Mouse (Mus musculus): ENCODE measurements around the gene Gm26965. TPM values are rescaled to one million over a fixed set of nuclear protein-coding genes. Genes with fewer than 3 reads are reported as not detected.

The Gm26965 gene
- not detected for polyA plus RNA-seq (2017; shearing (Covaris generic))

GRCm38 (mm10) chr13:67525753-67526410 is at the start of gene Gm26965, which contains the start of gene Zfp87:
Gene Gm26965 (minus strand): TSS chr13:67526151.
Gene Zfp87 (minus strand): TSS chr13:67526177.

GRCm38 (mm10) chr13:67553730-67554129 is 27.8 kb upstream of the Gm26965 start, which contains the start of gene Zfp748:
Gene Zfp748 (minus strand): TSS chr13:67553830.

GRCm38 (mm10) chr13:67500084-67500719 is 25.7 kb downstream of the Gm26965 start, which contains the start of gene Zfp58:
Gene Zfp58 (minus strand): TSS chr13:67500555.

GRCm38 (mm10) chr13:67483625-67484423 is 42.1 kb downstream of the Gm26965 start, which contains the start of gene Zfp874b:
Gene Zfp874b (minus strand): TSS chr13:67484258.

GRCm38 (mm10) chr13:67451172-67452020 is 74.6 kb downstream of the Gm26965 start, which contains the start of gene Zfp874a:
Gene Zfp874a (minus strand): TSS chr13:67451624.

Other genes starting within 250 kb of the Gm26965 start
- gene Zfp458, start 247.7 kb downstream of the Gm26965 start, polyA plus RNA-seq (2017; shearing (Covaris generic)) = 1.7 TPM
- not detected for gene Zfp457, start 219.7 kb downstream of the Gm26965 start, polyA plus RNA-seq (2017; shearing (Covaris generic))
- gene Zfp595, start 193.6 kb downstream of the Gm26965 start, polyA plus RNA-seq (2017; shearing (Covaris generic)) = 5.7 TPM
- 0.94 TPM for gene Gm28044, start 165.6 kb downstream of the Gm26965 start, polyA plus RNA-seq (2017; shearing (Covaris generic))
- gene Zfp953, start 165.5 kb downstream of the Gm26965 start, polyA plus RNA-seq (2017; shearing (Covaris generic)) = 2.0 TPM
- gene Gm28041, start 150.4 kb downstream of the Gm26965 start, polyA plus RNA-seq (2017; shearing (Covaris generic)) = 1.2 TPM
- 5.7 TPM for gene Zfp456, start 150.3 kb downstream of the Gm26965 start, polyA plus RNA-seq (2017; shearing (Covaris generic))
- 29.1 TPM for gene Zfp429, start 126.3 kb downstream of the Gm26965 start, polyA plus RNA-seq (2017; shearing (Covaris generic))
- 3.5 TPM for gene Zfp459, start 104.7 kb downstream of the Gm26965 start, polyA plus RNA-seq (2017; shearing (Covaris generic))
- gene Zfp874a, start 74.5 kb downstream of the Gm26965 start, polyA plus RNA-seq (2017; shearing (Covaris generic)) = 34.3 TPM
- gene Zfp874b, start 41.9 kb downstream of the Gm26965 start, polyA plus RNA-seq (2017; shearing (Covaris generic)) = 13.9 TPM
- 17.3 TPM for gene Zfp58, start 25.6 kb downstream of the Gm26965 start, polyA plus RNA-seq (2017; shearing (Covaris generic))
- gene Zfp87, start within 50 bp of the Gm26965 start, polyA plus RNA-seq (2017; shearing (Covaris generic)) = 44.6 TPM
- gene Zfp748, start 27.7 kb upstream of the Gm26965 start, polyA plus RNA-seq (2017; shearing (Covaris generic)) = 15.9 TPM
- 5.3 TPM for gene Zfp729b, start 83.6 kb upstream of the Gm26965 start, polyA plus RNA-seq (2017; shearing (Covaris generic))
- 3.1 TPM for gene Gm49345, start 111.6 kb upstream of the Gm26965 start, polyA plus RNA-seq (2017; shearing (Covaris generic))
- 4.8 TPM for gene Zfp729a, start 111.6 kb upstream of the Gm26965 start, polyA plus RNA-seq (2017; shearing (Covaris generic))
- 12.5 TPM for gene Zfp738, start 160.9 kb upstream of the Gm26965 start, polyA plus RNA-seq (2017; shearing (Covaris generic))
- gene Zfp65, start 203.0 kb upstream of the Gm26965 start, polyA plus RNA-seq (2017; shearing (Covaris generic)) = 8.0 TPM
- 2.1 TPM for gene Zfp85, start 229.1 kb upstream of the Gm26965 start, polyA plus RNA-seq (2017; shearing (Covaris generic))